Mouse (Mus musculus) midbrain, postnatal 0 days (tissue): ENCODE measurements at regions not wholly inside any gene's neighbourhood (a gene's known extent, or its start where the extent isn't known, plus 50 kb on each side); places are given as distances from the start of the nearest gene placed in this dataset.
"Not testable (repeated sequence)": the region's sequence is repeated elsewhere in the genome, so short reads cannot be mapped to it uniquely, and the experiment has no call there.

Source experiments
- ATAC-seq: fragments of 200-750 bp; cut with Nextera tagmentation; 2 replicates; pipeline ENCODE4 v1.8.0; 2017; ENCODE audit warnings: moderate number of reproducible peaks, mild to moderate bottlenecking, moderate TSS enrichment, moderate library complexity; ENCODE audit not compliant: low FRiP score
- DNase-seq: peaks from one replicate; pipeline ENCODE4 v3.0.0-alpha.2; 2015; ENCODE audit warnings: low spot score
- H3K27ac ChIP-seq: fragments of 300-500 bp; sonication (generic); 2 replicates; pipeline ENCODE4 v1.5.1; 2014; ENCODE audit warnings: low read depth, mild to moderate bottlenecking, low read length, mixed read lengths
- H3K27me3 ChIP-seq: fragments of 300-500 bp; sonication (generic); 2 replicates; pipeline ENCODE4 v1.6.1; 2014; ENCODE audit warnings: low read length, control low read depth, mixed read lengths; ENCODE audit not compliant: insufficient read depth
- H3K36me3 ChIP-seq: fragments of 300-500 bp; sonication (generic); 2 replicates; pipeline ENCODE4 v1.6.1; 2014; ENCODE audit warnings: low read length, control low read depth, mixed read lengths; ENCODE audit not compliant: insufficient read depth
- H3K4me1 ChIP-seq: fragments of 300-500 bp; sonication (generic); 2 replicates; pipeline ENCODE4 v1.6.1; 2014; ENCODE audit warnings: mild to moderate bottlenecking, control low read depth, antibody characterized with exemption, low read length, mixed read lengths; ENCODE audit not compliant: insufficient read depth
- H3K4me2 ChIP-seq: fragments of 300-500 bp; sonication (generic); 2 replicates; pipeline ENCODE4 v1.6.1; 2014; ENCODE audit warnings: low read depth, mild to moderate bottlenecking, low read length, mixed read lengths; ENCODE audit not compliant: poor library complexity, severe bottlenecking
- H3K4me3 ChIP-seq: fragments of 300-500 bp; sonication (generic); 2 replicates; pipeline ENCODE4 v1.5.1; 2014; ENCODE audit warnings: low read depth, mild to moderate bottlenecking, low read length, moderate library complexity
- H3K9ac ChIP-seq: fragments of 300-500 bp; sonication (generic); replicated peaks from 2 replicates; pipeline ENCODE4 v1.6.1; 2014; ENCODE audit warnings: mild to moderate bottlenecking, low read length, moderate library complexity, mixed read lengths; ENCODE audit not compliant: poor library complexity, severe bottlenecking
- H3K9me3 ChIP-seq: fragments of 300-500 bp; sonication (generic); 2 replicates; pipeline ENCODE4 v1.6.1; 2016; ENCODE audit warnings: low read length, control low read depth
- CTCF ChIP-seq: IDR thresholded peaks from 2 replicates; pipeline ENCODE4 v1.5.1; 2016; ENCODE audit warnings: antibody characterized with exemption, mild to moderate bottlenecking
- WGBS: fragments of 180-500 bp; shearing (Covaris S2); extraction: QIAGEN DNeasy Blood & Tissue Kit; methylation state at CpG from one replicate; pipeline ENCODE4 v1.1.7; 2014; 5-methylcytosine and 5-hydroxymethylcytosine counted together

DNA sequence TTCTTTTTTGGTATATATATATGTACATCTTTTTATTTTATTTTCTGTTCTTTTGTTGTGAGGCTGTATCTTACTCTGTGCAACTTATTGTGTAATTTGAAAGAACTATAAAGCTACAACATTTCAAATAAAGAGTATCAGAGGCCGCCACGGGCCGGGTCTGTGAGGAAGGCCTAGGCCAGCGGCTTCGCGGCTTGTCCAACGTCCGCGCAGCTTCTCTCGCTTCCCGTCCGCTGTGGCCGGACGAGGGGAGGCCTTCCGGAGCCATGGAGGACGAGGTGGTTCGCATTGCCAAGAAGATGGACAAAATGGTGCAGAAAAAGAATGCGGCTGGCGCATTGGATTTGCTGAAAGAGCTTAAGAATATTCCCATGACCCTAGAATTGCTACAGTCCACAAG, 167.4 kb downstream of the Kif21a start:
- 95% methylated on average over 19 of the region's 19 CpGs for WGBS
- H3K4me1 ChIP-seq, H3K4me2 ChIP-seq, DNase-seq, H3K27me3 ChIP-seq, H3K36me3 ChIP-seq, H3K9ac ChIP-seq, H3K9me3 ChIP-seq, H3K4me3 ChIP-seq, ATAC-seq, H3K27ac ChIP-seq: not testable (repeated sequence)

GRCm38 (mm10) chr15:90869452-90869851, 180.3 kb downstream of the Kif21a start:
- 24% methylated on average over 2 of the region's 2 CpGs for WGBS
- Histone ChIP-seq H3K27ac (no peak overlapping the region), H3K4me3 (no peak overlapping the region), H3K27me3 (no peaks in the 10 kb centered on the region), H3K36me3 (no peaks in the 10 kb centered on the region), H3K4me2 (no peak overlapping the region), H3K9ac (no peak overlapping the region), H3K4me1 (no peaks in the 10 kb centered on the region), H3K9me3 (no peaks in the 10 kb centered on the region)
- no peak for TF ChIP-seq CTCF
- ATAC-seq (no peak), DNase-seq (peak; percentile 22)

GRCm38 (mm10) chr15:90853763-90854162, 174.5 kb upstream of the Cpne8 start:
- ATAC-seq, H3K4me1 ChIP-seq, H3K27ac ChIP-seq: not testable (repeated sequence)

DNA sequence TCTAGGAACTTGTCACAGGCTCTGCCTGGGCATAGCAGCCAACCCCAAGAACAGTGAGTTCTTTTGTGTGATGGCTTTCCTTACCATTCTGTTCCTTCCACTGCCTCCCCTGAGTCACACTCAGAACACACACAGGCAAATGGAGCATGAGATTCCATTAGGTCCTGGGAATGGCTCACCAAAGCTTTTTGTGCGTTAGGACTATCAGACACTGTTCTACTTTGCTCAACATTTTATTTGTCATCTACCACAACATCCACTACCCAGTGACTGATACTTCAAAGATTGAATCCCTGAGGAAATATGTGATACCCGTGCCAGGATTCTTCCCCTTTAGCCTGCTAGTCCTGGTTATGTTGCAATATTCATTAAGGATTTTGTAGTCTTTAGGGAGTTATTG, 172.8 kb upstream of the Cpne8 start:
- Histone ChIP-seq H3K36me3 (no peaks in the 10 kb centered on the region), H3K27ac (no peak overlapping the region), H3K4me1 (no peaks in the 10 kb centered on the region), H3K27me3 (no peaks in the 10 kb centered on the region), H3K9ac (no peak overlapping the region), H3K9me3 (no peaks in the 10 kb centered on the region), H3K4me2 (no peak overlapping the region), H3K4me3 (no peak overlapping the region)
- TF ChIP-seq CTCF = no peak
- no peak for DNase-seq
- WGBS = 82% methylated on average over 2 of the region's 2 CpGs
- no peak for ATAC-seq

More at GRCm38 (mm10) chr15:90853763-90854162, 174.5 kb upstream of the Cpne8 start:
- not testable (repeated sequence) for H3K27me3 ChIP-seq, H3K36me3 ChIP-seq, H3K9me3 ChIP-seq, H3K4me2 ChIP-seq, H3K4me3 ChIP-seq, H3K9ac ChIP-seq, DNase-seq
- 93% methylated on average over 1 of the region's 4 CpGs for WGBS

DNA sequence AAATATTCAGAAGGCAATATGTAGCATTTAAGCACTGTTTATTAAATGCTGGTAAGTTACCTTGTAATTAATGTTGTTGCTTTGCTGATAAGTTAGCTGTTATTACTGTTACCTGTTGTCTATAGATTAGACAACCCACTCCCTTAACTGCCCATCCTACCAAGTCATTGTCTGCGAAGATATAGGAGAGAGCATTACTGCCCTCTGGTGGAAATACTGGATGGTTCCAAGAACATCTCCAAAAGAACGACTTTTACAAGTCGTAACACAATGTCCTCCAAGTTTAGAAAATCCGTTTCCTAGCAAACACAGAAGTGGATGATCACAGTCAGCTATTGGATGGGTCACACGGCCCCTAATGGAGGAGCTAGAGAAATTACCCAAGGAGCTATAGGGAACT, 162.2 kb upstream of the Cpne8 start:
- DNase-seq (peak; percentile 86), ATAC-seq (no peak)
- Histone ChIP-seq H3K4me1 (no peaks in the 10 kb centered on the region), H3K9me3 (no peaks in the 10 kb centered on the region), H3K27ac (no peak overlapping the region), H3K4me3 (no peak overlapping the region), H3K27me3 (no peaks in the 10 kb centered on the region), H3K36me3 (no peaks in the 10 kb centered on the region), H3K4me2 (no peak overlapping the region), H3K9ac (no peak overlapping the region)
- 18% methylated on average over 5 of the region's 5 CpGs for WGBS
- TF ChIP-seq CTCF = peak; percentile 89

- Histone ChIP-seq H3K4me1 (no peaks in the 10 kb centered on the region), H3K27me3 (no peaks in the 10 kb centered on the region), H3K27ac (no peak overlapping the region), H3K9ac (no peak overlapping the region), H3K9me3 (0 out of 2 replicates have a peak, but pooled peaks cover 3% of the 10 kb centered on the region), H3K4me2 (no peak overlapping the region), H3K36me3 (no peaks in the 10 kb centered on the region), H3K4me3 (no peak overlapping the region)
- ATAC-seq (no peak), DNase-seq (peak; percentile 32)
- 75% methylated on average over 7 of the region's 7 CpGs for WGBS
- TF ChIP-seq CTCF = no peak
Measured at GRCm38 (mm10) chr15:90835586-90835985, 156.4 kb upstream of the Cpne8 start.
